Mouse (Mus musculus): Measurements from ENCODE around the gene Tmem44.

DNA sequence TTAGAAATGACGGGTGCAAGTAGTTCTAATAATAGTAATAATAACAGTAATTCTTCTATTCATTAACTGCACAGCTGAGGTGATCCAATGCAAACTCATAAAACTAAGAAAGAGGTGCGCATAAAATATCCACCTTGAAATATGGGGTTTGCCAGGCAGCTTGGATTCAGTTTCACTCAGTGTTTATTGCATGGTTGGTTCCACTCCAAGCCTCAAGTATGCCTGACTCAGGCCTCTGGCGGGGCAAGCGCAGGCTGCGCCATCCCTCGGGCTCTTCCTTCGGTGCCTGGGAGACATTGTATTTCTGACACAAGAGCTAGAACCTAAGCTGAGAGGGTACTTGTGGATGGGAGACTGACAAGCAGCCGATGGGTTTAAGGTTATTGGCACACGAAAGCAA is 32.0 kb downstream of the Tmem44 start:
- no peak for TF ChIP-seq POLR2A (IDR thresholded peaks at IDR 0.05; ENCODE audit: borderline replicate concordance, insufficient read depth, low read length)
- no peak for TF ChIP-seq CTCF (IDR thresholded peaks at IDR 0.05; ENCODE audit: borderline replicate concordance, insufficient read depth, low read depth, low read length)

All from cerebellum, adult 2 months (tissue).